Mouse (Mus musculus) bone marrow, adult 2 months (tissue): ENCODE data around the gene Snx21.

ENCODE experiments used
- CTCF ChIP-seq: fragments of 200-500 bp; IDR thresholded peaks from 2 replicates; pipeline ENCODE4 v1.5.1; 2011; ENCODE audit warnings: low read length, control low read depth; ENCODE audit not compliant: control insufficient read depth, insufficient read depth
- POLR2A ChIP-seq: fragments of 200-500 bp; IDR thresholded peaks from 2 replicates; pipeline ENCODE4 v1.6.1; 2011; ENCODE audit warnings: low read depth, mild to moderate bottlenecking, control low read depth, low read length, borderline replicate concordance; ENCODE audit not compliant: control insufficient read depth

DNA sequence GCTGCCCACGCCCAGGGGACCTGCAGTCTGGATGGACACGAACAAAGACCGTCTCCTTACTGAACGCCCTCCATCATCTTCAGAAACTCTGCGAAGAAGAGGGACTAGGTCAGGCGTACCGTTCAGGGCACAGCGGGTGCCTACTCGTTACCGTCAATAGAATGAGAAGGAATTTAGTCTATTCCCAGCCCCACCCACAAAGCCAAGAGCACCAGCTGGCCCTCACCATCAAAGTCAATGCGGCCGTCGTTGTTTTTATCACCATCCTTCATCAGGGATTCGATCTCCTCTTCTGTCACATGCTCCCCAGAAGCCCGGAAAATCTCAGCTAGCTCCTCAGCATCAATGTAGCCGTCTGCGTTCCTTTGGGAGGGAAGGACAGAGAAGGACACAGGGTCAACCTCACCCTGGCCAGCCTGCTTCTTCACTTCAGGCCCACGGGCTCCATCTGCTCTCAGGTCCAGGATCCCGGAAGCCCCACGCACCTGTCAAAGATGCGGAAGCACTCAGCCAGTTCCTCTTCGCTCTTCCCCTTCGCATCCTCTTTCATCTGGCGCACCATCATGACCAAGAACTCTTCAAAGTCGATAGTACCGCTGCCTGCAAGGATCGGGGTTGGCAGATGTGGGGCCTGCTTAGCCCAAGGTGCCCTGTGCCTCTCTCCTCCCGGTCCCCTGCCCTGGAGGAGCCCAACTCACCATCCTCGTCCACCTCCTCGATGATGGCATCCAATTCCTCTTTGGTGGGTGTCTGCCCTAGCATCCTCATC lies 8.2 kb upstream of the Snx21 start:
- no peak for TF ChIP-seq CTCF
- no peak for TF ChIP-seq POLR2A
